Mouse (Mus musculus) brain, embryonic 18.5 days (tissue): ENCODE measurements around the gene Arrdc5.
"Not testable (repeated sequence)": the region's sequence is repeated elsewhere in the genome, so short reads cannot be mapped to it uniquely, and the experiment has no call there.

Experiments
- DNase-seq: peaks from one replicate; pipeline ENCODE4 v3.0.0-alpha.2; 2012; ENCODE audit warnings: low read depth, low spot score

The Arrdc5 gene

GRCm38 (mm10) chr17:56278340-56278739, 21.7 kb downstream of the Arrdc5 start:
- no peak for DNase-seq

DNA sequence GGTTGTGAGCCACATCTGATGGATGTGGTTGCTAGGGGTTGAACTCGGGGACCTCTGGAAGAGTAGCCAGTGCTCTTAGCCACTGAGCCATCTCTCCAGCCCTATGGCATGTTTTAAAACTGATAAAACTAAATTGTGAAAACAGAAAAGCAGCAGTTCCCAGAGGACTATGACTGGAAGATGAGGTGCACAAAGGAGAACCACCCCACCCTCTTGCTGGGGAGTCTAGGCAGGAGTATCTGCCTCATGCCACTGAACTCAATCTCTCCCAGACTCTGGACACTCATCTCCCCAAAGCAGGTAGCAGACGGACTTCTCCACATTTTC, 22.6 kb downstream of the Arrdc5 start:
- no peak for DNase-seq

GRCm38 (mm10) chr17:56276643-56277566, 23.2 kb downstream of the Arrdc5 start, which contains the start of gene Ticam1:
Gene Ticam1 (minus strand): TSS chr17:56276786.
- peak; percentile 60 for DNase-seq

DNA sequence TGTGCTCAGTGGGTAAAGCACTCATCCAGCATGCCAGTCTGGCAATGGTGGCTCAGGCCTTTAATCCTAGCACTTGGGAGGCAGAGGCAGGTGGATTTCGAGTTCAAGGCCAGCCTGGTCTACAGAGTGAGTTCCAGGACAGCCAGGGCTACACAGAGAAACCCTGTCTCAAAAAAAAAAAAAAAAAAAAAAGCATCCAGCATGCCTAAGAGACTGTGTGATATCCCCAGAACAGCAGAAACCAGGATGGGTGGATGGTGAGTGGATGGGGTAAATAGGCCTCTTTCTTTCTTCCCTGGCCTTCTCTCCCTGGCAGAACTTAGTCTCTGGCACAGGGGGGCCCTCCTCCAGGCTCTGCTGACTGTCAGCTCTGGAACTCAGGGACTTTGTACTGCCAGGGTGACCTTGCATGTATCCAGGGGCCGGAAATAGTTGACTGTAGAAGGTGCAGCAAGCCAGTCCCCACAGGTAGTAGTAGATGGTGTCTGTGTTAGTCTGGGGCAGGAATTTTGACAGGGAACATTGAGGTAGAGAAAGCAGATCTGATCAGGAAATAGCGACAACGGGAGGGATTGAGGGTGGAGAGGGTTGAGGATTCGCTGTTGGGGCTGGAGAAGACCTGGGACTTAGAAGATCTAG, 24.1 kb downstream of the Arrdc5 start:
- no peak for DNase-seq

GRCm38 (mm10) chr17:56273986-56274385, 26.1 kb downstream of the Arrdc5 start:
- DNase-seq: no peak

GRCm38 (mm10) chr17:56273482-56273881, 26.6 kb downstream of the Arrdc5 start:
- no peak for DNase-seq

DNA sequence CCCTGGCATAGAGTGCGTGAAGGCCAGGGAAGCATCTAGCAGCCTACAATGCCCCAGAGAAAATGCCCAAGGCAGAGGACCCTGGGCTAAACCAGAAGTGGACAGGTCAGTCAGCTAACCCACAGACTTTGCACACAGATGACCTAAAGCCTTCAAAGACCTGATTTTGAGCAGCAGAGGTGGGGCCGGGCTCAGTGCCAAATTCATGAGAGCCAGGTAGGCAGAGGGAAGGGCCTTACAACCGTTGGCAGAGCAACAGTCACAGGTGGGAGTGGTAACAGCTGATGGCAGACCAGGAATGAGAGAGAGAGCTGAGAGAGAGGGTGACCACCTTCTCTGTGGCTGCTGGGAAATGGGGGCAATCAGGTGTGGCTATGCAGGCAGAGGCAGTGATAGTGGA, 27.4 kb downstream of the Arrdc5 start:
- DNase-seq: no peak

GRCm38 (mm10) chr17:56271609-56272253, 28.4 kb downstream of the Arrdc5 start:
- DNase-seq: no peak

DNA sequence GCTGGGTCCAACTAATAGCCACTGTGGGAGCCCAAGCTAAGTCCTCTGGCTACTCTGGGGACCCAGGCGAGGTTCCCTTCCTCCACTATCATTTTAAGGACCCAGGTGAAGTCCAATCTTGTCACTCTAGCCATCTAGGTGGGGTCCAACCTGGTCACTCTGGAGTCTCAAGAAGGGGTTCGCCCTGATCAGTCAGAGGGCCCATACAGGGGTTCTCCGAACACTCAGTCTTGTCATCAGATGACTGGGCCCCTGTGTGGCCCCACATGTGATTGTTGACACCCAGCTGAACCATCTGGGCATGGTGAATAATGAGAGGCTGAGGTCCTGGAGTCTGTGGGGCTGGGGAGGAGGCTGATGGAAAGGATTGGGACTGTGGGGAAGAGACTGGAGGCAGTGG, 30.3 kb downstream of the Arrdc5 start:
- no peak for DNase-seq

DNA sequence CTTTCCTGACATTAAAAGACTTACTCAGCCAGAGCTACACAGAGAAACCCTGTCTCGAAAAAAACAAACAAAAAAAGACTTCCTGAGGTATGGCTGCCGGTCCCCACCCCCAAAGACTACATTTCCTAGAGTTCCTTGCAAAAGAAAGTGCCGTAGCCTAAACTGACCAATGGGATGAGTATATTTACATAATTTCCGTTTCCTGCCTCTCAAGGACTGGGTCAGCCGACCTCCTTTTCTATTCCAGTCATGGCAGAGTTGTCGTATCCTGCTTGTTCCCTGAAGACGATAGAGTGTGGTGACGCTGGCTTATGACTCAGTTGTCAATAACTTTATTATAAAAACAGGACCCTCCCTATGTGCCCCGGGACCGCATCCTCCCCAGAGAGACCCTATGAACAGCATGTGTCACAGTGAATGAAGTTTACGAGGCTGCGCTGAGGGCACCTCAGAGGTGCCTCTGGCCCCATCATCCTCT, 30.9 kb downstream of the Arrdc5 start:
- DNase-seq: peak; percentile 77

DNA sequence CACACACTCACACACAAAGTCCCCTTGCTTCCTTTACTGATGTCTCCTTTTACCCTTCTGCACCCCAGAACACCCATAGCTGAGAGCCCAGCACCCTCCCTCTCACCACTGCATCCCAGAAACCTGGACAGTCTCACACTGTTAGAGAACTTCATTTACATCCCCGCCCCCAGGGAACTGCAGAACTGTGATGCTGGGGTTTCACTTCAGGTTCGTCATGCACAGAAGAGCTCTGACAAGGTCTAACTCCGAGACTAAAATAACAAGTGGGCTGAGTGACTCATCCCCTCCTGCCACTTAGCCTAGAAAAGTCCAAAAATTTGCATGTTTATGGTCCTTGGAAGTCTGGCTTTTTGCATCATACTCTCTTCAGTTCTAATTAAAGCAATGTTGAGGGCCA, 33.8 kb downstream of the Arrdc5 start:
- DNase-seq: no peak

DNA sequence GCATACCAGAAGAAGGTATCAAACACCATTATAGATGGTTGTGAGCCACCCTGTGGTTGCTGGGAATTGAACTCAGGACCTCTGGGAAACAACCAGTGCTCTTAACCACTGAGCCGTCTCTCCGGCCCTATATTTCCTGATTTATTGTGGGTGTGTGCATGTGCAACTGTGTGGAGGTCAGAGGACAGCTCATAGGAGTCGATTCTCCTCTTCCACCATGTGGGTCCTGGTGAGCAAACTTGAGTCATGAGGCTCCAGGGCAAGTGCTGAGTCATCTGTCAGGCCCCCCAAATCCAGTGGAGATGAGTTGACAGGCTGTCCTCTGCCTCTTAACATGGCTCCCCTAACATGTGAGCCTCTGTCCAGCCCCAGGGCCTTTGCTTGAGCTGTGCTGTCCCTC, 34.2 kb downstream of the Arrdc5 start:
- DNase-seq: no peak

GRCm38 (mm10) chr17:56265011-56265410, 35.1 kb downstream of the Arrdc5 start:
- DNase-seq: no peak

GRCm38 (mm10) chr17:56264020-56264419, 36.1 kb downstream of the Arrdc5 start:
- no peak for DNase-seq

DNA sequence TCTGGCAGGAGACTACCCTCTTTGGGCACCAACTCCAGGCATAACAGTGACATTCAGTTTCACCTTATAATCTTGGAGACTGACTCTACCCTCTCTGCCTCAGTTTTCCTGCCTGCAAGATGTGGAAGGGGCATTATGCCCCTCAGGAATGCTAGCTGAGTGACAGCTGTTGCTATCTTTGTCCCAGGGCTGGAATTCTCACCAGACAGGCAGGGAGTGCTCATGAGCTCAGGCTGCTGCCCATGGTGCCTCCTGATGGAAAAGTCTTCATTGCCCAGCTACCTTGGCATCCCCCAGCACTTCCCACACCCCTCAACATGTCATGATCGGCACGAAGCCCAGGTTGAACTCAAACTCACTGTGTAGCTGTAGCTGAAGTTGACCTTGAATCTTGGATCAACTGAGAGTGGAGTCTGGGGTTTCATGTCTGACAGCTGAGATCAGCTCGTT, 37.4 kb downstream of the Arrdc5 start:
- DNase-seq: no peak

- no peak for DNase-seq
Measured at GRCm38 (mm10) chr17:56261166-56261565, 38.9 kb downstream of the Arrdc5 start.

GRCm38 (mm10) chr17:56259301-56260037, 40.6 kb downstream of the Arrdc5 start:
- no peak for DNase-seq

GRCm38 (mm10) chr17:56258812-56259211, 41.3 kb downstream of the Arrdc5 start:
- not testable (repeated sequence) for DNase-seq

DNA sequence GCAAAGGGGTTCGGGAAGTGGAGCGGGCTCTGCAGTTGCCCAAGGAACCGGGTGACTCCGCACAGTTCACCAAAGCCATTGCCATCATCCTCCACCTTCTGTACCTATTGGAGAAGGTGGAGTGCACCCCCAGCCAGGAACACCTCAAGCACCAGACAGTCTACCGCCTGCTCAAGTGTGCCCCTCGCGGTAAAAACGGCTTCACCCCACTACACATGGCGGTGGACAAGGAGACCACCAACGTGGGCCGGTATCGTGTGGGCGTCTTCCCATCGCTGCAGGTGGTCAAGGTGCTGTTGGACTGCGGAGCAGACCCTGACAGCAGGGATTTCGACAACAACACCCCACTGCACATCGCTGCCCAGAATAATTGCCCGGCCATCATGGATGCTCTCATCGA, 41.8 kb downstream of the Arrdc5 start:
- not testable (repeated sequence) for DNase-seq

- no peak for DNase-seq
Measured at GRCm38 (mm10) chr17:56257181-56257894, 42.7 kb downstream of the Arrdc5 start.
